Mouse (Mus musculus) cerebellum, postnatal 14 days (tissue): Measurements from ENCODE around the gene Bmp10.
"Not testable (repeated sequence)": the region's sequence is repeated elsewhere in the genome, so short reads cannot be mapped to it uniquely, and the experiment has no call there.

Experiments
- DNase-seq, 2 experiments: peaks; one replicate each; pipeline ENCODE4 v3.0.0; 2021; ENCODE audit warnings: mixed read lengths in 2 of 2

Bmp10 gene

GRCm38 (mm10) chr6:87449534-87449933, 20.7 kb downstream of the Bmp10 start:
- DNase-seq, result no peak

GRCm38 (mm10) chr6:87451016-87451415, 22.2 kb downstream of the Bmp10 start:
- peak; percentile 16 to 30 for DNase-seq

DNA sequence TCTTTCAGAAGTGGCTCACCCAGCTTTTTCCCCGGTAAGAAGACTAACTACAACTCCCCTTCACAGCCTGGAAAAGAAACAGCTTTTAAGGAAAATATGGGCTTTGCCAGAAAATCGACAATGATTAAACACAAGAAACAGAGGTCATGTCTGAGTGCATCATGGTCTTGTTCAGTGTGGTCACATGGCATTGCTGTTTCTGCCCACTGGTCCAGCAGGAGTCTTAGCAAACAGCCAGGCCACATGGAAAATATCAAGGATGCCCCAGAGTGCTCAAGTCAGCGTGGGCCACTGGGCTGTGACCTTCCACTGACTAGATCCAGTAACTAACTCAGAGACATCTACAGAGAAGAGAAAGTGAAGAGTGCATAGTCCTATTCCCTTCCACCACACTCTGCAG, 23.0 kb downstream of the Bmp10 start:
- DNase-seq, result no peak

DNA sequence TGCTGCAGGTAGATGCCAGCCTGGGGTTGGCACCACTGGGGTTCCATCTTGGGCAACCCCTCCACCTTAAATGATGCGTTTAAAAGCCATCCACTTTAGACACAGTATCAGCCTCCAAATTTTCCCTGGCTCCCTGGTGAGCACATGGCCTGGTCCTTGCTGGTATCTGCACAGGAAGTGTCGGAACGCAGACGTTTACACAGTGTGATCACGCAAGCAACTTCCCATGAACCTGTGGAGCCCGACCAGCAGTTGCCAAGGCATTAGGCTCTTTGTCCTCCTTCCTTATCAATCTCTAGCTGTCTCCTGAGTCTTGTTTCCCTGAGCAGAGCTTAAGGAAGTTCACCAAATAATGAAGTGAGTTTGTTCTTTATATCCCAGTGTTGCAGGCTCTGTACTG, 26.7 kb downstream of the Bmp10 start:
- DNase-seq, result no peak

GRCm38 (mm10) chr6:87466221-87466620, 37.4 kb downstream of the Bmp10 start:
- DNase-seq, result peak; percentile 80

DNA sequence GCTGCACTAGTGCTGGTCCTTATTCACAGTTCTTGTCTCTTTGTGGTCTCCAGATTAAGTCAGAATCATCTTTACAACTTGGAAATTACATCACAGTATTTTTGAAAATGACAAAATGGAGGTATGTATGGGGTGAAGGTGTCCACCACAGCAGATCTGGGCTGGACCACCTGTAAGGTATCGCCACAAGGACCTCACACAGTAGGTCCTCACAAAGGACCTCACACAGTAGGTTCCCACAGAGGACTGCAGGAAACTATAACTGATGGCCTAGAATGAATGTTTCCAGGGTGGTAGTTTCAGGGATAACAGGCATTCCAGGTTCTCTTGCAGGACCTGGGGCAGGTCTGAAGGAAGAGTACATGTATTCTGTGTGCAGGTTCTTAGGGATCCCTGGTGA, 38.6 kb downstream of the Bmp10 start:
- DNase-seq, result no peak

GRCm38 (mm10) chr6:87468372-87468771, 39.6 kb downstream of the Bmp10 start:
- DNase-seq, result no peak

DNA sequence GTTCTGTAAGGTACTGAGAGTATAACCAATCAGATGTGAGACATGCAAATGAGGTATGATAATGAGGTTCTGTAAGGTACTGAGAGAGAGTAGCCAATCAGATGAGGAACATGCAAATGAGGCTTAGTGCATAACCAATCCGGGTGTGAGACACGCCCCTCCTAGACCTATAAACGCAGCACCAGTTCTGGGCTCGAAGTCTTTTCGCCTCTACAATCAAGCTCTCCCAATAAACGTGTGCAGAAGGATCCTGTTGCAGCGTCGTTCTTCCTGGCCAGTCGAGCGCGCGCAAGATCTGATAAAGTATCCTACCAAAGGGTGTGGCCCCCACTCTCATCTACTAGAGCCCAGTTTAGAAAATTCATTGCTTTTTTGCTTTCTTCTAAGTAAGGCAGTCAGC, 41.3 kb downstream of the Bmp10 start:
- not testable (repeated sequence) for DNase-seq

DNA sequence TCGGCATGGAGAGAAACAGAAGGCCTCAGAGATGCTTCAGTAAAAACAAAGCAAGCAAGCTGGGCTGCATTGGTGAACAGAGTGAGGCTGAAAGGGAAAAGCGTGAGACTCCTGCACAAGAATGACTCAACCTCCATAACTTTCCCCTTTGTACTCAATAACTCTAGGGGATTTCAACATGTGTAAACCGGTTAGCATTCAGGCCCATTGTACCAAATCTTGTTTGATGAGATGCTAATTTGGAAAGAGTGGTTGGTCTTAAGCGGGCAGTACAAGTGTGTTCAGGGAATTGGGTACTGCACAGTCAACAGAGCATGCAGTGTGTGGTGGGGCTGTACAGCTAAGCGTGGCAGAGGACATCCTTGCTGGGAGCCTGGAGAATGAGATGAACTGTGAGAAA, 46.4 kb downstream of the Bmp10 start:
- DNase-seq, result no peak

- DNase-seq, result no peak
Measured at GRCm38 (mm10) chr6:87478847-87479246, 50.1 kb downstream of the Bmp10 start.

DNA sequence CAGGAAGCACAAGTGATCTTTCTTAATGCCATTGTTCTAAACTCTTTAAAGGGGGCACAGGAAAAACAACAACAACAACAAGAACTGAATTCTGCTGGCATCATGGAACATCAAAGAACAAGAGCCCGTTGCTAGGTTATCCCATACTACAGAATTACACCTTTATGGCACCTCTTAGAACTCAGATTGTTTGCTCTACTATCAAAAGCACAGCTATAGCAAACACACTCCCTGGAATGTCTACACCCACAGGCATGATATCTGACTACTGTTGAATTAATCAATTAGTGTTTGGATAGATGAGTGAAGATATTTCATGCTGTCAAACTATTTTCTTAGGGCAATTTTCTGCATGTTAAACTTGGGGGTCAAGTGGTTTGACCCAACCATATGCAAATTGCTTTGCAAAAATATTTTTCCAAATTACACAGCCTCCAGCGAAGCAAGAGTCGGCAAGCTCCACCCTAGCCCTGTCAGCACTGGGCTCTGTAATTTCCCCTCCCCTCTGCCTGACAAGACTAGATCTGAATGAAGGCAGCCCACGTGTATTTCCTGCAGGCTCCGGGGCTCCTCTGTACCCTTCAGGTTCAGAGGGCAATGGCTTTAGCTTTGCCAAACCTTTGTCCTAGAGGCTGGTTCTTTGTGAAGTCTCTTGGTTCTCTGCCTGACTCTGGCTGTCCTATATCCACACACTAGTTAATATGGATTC, 50.7 kb downstream of the Bmp10 start:
- no peak for DNase-seq

DNA sequence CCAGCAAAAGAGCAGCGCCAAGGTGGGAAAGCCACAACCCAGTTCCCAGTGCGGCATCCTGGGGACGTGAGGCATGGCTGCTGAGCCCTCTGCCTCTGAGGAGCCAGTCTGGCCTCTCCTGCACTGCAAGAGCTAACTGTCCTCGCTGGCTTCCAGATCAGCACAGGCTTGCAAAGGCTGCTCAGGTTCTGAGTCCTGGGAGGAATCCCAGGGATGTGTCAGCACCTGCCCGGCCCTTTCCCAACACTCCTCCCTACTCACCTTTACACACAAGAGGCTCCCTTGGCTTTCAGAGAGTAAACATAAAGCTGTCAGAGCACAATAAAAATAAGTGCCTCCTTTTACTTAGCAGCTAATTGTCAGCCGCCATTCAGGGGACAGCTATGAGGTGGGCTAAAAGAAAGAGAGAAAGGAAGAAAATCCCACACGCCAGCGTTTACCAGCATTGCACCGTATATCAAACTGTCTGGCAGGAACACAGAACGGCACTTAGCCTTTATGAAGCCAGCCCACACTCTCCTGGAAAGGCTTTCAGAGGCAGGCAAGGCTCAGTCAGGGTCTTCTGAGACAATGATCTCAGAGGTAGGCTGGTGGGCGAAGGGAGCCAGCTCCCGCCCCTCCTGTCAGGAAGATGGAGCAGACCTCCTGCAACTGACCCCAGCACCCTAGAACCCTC, 54.6 kb downstream of the Bmp10 start:
- DNase-seq, result no peak

DNA sequence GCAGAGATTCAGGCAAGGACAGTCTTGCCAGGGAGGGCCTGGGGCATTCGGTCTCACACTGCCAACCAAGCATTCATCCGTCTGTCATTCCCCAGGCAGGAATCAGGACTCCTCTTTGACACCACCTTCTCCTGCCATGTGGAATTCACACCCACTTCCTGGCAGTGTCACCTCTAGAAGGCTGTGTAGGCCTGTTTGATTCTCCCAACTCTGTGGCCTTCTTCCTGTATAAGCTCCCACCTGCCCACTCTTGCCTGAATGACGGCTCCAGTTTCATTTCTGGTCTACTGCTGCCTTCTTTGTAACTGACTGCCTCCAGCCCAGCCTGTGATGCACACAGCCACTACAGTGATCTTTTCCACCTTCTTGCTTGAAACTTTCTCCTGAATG, 55.1 kb downstream of the Bmp10 start:
- no peak for DNase-seq

DNA sequence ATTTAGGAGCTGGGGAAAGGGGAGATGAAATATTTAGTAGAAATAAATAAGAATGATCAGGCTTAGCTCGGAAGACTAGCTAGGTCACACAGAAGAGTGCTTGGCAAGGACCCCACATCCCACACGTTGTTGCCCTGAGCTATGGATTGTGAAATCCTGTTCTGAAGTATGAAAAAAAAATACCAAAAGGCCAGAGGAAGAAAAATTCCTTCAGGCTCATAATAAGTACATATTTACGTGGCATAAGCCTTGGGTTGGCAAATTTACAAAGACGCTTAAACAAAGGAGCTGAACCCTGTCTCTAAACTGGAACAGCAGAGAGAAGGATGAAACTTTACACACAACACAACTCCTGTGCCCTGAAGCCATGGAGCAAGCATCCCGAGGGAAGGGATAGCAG, 56.0 kb downstream of the Bmp10 start:
- no peak for DNase-seq
